Mouse (Mus musculus) kidney, adult 2 months (tissue): ENCODE measurements around the gene Drc3.

Experiments used
- CTCF ChIP-seq: fragments of 200-500 bp; conservative IDR thresholded peaks from 2 replicates; pipeline ENCODE4 v1.5.1; 2011; ENCODE audit warnings: low read depth, mild to moderate bottlenecking, control low read depth, low read length, moderate library complexity, mixed read lengths; ENCODE audit not compliant: insufficient read depth, insufficient read length
- POLR2A ChIP-seq: fragments of 200-500 bp; IDR thresholded peaks from one replicate; pipeline ENCODE4 v1.6.1; 2011; ENCODE audit warnings: low read depth, low read length, control low read depth

DNA sequence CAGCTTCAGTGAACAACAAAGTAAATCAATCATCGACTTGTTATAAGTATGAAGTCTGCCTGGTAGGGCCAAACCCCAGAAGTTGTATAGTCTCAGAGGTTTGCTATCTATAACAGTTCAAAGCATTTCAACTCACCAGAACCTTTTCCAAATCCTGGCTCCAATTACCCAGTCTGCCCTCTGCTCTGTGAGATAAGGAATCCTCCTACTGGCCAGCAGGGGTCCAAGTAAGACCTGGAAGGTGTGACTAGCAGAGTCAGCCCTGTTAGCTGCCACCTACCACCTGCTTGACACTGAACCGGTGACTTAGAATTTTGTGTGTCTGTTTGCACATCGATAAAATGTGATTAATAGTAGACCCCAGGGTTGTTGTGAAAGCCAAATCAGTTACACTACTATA lies 14.1 kb downstream of the Drc3 start:
- TF ChIP-seq CTCF (peak; percentile 28; the same call in 1 of the 2 replicates), POLR2A (no peak)
